Mouse (Mus musculus): ENCODE data around the gene Noxo1. TPM values are rescaled to one million over a fixed set of nuclear protein-coding genes. Genes with fewer than 3 reads are reported as not detected.
A peak's percentile ranks its signal among the peaks of the same experiment; 100 is the strongest.

Noxo1 gene
- polyA plus RNA-seq, 1 experiment from 2014 or later, result 0.97 TPM

GRCm38 (mm10) chr17:24689251-24690081, 6.6 kb upstream of the Noxo1 start, which contains the start of gene Syngr3:
TSS of gene Syngr3 (minus strand) at chr17:24689955.
- no peaks in the 10 kb centered on the region for H3K9me3 ChIP-seq (ENCODE audit: control insufficient read depth, low read length)
- WGBS, result 1% methylated on average over 53 of the region's 55 CpGs
- H3K36me3 ChIP-seq (ENCODE audit: control insufficient read depth, insufficient read depth, low read length), result no peaks in the 10 kb centered on the region
- peak within 1 kb of the TSS; percentile 64 for H3K4me3 ChIP-seq (ENCODE audit: low read depth, low read length)
- peak within 1 kb of the TSS; percentile 92 for H3K4me2 ChIP-seq
- DNase-seq (ENCODE audit: low spot score, missing footprints) (peak; percentile 96), ATAC-seq (ENCODE audit: low FRiP score) (peak; percentile 64)
- peaks cover 42% of the 10 kb centered on the region for H3K27me3 ChIP-seq (ENCODE audit: control insufficient read depth, insufficient read depth, low read length)
- no peak within 1 kb of the TSS for H3K27ac ChIP-seq (ENCODE audit: low read depth, low read length)
- peak within 1 kb of the TSS; percentile 73 for H3K9ac ChIP-seq (ENCODE audit: low read length)
- peaks cover 6% of the 10 kb centered on the region for H3K4me1 ChIP-seq (ENCODE audit: control insufficient read depth, insufficient read depth, low read length)

GRCm38 (mm10) chr17:24692385-24692784, 3.6 kb upstream of the Noxo1 start:
- no peaks in the 10 kb centered on the region for H3K36me3 ChIP-seq (ENCODE audit: control insufficient read depth, insufficient read depth, low read length)
- H3K27me3 ChIP-seq (ENCODE audit: control insufficient read depth, insufficient read depth, low read length), result peaks cover 36% of the 10 kb centered on the region
- no peak overlapping the region for H3K4me3 ChIP-seq (ENCODE audit: low read depth, low read length)
- H3K9me3 ChIP-seq (ENCODE audit: control insufficient read depth, low read length), result no peaks in the 10 kb centered on the region
- H3K4me1 ChIP-seq (ENCODE audit: control insufficient read depth, insufficient read depth, low read length), result peaks cover 14% of the 10 kb centered on the region
- DNase-seq (ENCODE audit: low spot score, missing footprints) (no peak), ATAC-seq (ENCODE audit: low FRiP score) (no peak)
- WGBS, result 92% methylated on average over 5 of the region's 5 CpGs
- no peak overlapping the region for H3K27ac ChIP-seq (ENCODE audit: low read depth, low read length)
- H3K9ac ChIP-seq (ENCODE audit: low read length), result no peak overlapping the region
- H3K4me2 ChIP-seq, result no peak overlapping the region

GRCm38 (mm10) chr17:24695326-24696010, 566 bp upstream of the Noxo1 start:
- Histone ChIP-seq H3K27ac (ENCODE audit: low read depth, low read length) (peak overlapping the region; percentile 59), H3K9ac (ENCODE audit: low read length) (peak overlapping the region; percentile 91), H3K4me1 (ENCODE audit: control insufficient read depth, insufficient read depth, low read length) (peaks cover 10% of the 10 kb centered on the region), H3K4me3 (ENCODE audit: low read depth, low read length) (peak overlapping the region; percentile 89), H3K4me2 (peak overlapping the region; percentile 83), H3K27me3 (ENCODE audit: control insufficient read depth, insufficient read depth, low read length) (peaks cover 7% of the 10 kb centered on the region), H3K9me3 (ENCODE audit: control insufficient read depth, low read length) (no peaks in the 10 kb centered on the region), H3K36me3 (ENCODE audit: control insufficient read depth, insufficient read depth, low read length) (peaks cover under 1% of the 10 kb centered on the region; the same call in 1 of the 2 replicates)
- DNase-seq (ENCODE audit: low spot score, missing footprints) (no peak), ATAC-seq (ENCODE audit: low FRiP score) (no peak; the same call in 1 of the 2 replicates)
- 8% methylated on average over 48 of the region's 51 CpGs for WGBS

- ATAC-seq (ENCODE audit: low FRiP score) (no peak), DNase-seq (ENCODE audit: low spot score, missing footprints) (no peak)
- Histone ChIP-seq H3K9me3 (ENCODE audit: control insufficient read depth, low read length) (no peaks in the 10 kb centered on the region), H3K4me1 (ENCODE audit: control insufficient read depth, insufficient read depth, low read length) (peaks cover 10% of the 10 kb centered on the region), H3K4me2 (no peak overlapping the region), H3K27ac (ENCODE audit: low read depth, low read length) (no peak overlapping the region), H3K27me3 (ENCODE audit: control insufficient read depth, insufficient read depth, low read length) (no peaks in the 10 kb centered on the region), H3K36me3 (ENCODE audit: control insufficient read depth, insufficient read depth, low read length) (peaks cover 15% of the 10 kb centered on the region), H3K9ac (ENCODE audit: low read length) (no peak overlapping the region), H3K4me3 (ENCODE audit: low read depth, low read length) (no peak overlapping the region)
- 22% methylated on average over 5 of the region's 5 CpGs for WGBS
These were observed 2.0 kb downstream of the Noxo1 start for GRCm38 (mm10) chr17:24697985-24698384.

- Histone ChIP-seq H3K4me2 (no peak overlapping the region), H3K4me1 (ENCODE audit: control insufficient read depth, insufficient read depth, low read length) (peaks cover 10% of the 10 kb centered on the region), H3K4me3 (ENCODE audit: low read depth, low read length) (no peak overlapping the region), H3K9ac (ENCODE audit: low read length) (no peak overlapping the region), H3K9me3 (ENCODE audit: control insufficient read depth, low read length) (no peaks in the 10 kb centered on the region), H3K36me3 (ENCODE audit: control insufficient read depth, insufficient read depth, low read length) (peaks cover 16% of the 10 kb centered on the region), H3K27ac (ENCODE audit: low read depth, low read length) (no peak overlapping the region), H3K27me3 (ENCODE audit: control insufficient read depth, insufficient read depth, low read length) (no peaks in the 10 kb centered on the region)
- DNase-seq (ENCODE audit: low spot score, missing footprints) (no peak), ATAC-seq (ENCODE audit: low FRiP score) (no peak)
- 72% methylated on average over 9 of the region's 9 CpGs for WGBS
These were observed 2.7 kb downstream of the Noxo1 start for GRCm38 (mm10) chr17:24698715-24699114.

GRCm38 (mm10) chr17:24699473-24699872, 3.4 kb downstream of the Noxo1 start:
- H3K9ac ChIP-seq (ENCODE audit: low read length), result no peak overlapping the region
- H3K36me3 ChIP-seq (ENCODE audit: control insufficient read depth, insufficient read depth, low read length), result peaks cover 24% of the 10 kb centered on the region
- no peaks in the 10 kb centered on the region for H3K9me3 ChIP-seq (ENCODE audit: control insufficient read depth, low read length)
- DNase-seq (ENCODE audit: low spot score, missing footprints) (no peak), ATAC-seq (ENCODE audit: low FRiP score) (no peak)
- peaks cover 8% of the 10 kb centered on the region; the same call in 1 of the 2 replicates for H3K4me1 ChIP-seq (ENCODE audit: control insufficient read depth, insufficient read depth, low read length)
- H3K27me3 ChIP-seq (ENCODE audit: control insufficient read depth, insufficient read depth, low read length), result no peaks in the 10 kb centered on the region
- no peak overlapping the region for H3K4me2 ChIP-seq
- WGBS, result 83% methylated on average over 2 of the region's 2 CpGs
- no peak overlapping the region for H3K4me3 ChIP-seq (ENCODE audit: low read depth, low read length)
- H3K27ac ChIP-seq (ENCODE audit: low read depth, low read length), result no peak overlapping the region

- Histone ChIP-seq H3K9me3 (ENCODE audit: control insufficient read depth, low read length) (no peaks in the 10 kb centered on the region), H3K4me3 (ENCODE audit: low read depth, low read length) (no peak overlapping the region)
- no peak for ATAC-seq (ENCODE audit: low FRiP score)
These were observed 5.2 kb downstream of the Noxo1 start for GRCm38 (mm10) chr17:24701251-24701650.

GRCm38 (mm10) chr17:24705821-24706220, 9.8 kb downstream of the Noxo1 start:
- ATAC-seq (ENCODE audit: low FRiP score) (no peak), DNase-seq (ENCODE audit: low spot score, missing footprints) (no peak)
- Histone ChIP-seq H3K4me2 (no peak overlapping the region), H3K4me3 (ENCODE audit: low read depth, low read length) (no peak overlapping the region), H3K9me3 (ENCODE audit: control insufficient read depth, low read length) (no peaks in the 10 kb centered on the region), H3K9ac (ENCODE audit: low read length) (no peak overlapping the region), H3K27ac (ENCODE audit: low read depth, low read length) (no peak overlapping the region), H3K27me3 (ENCODE audit: control insufficient read depth, insufficient read depth, low read length) (no peaks in the 10 kb centered on the region), H3K4me1 (ENCODE audit: control insufficient read depth, insufficient read depth, low read length) (peaks cover 6% of the 10 kb centered on the region; the same call in 1 of the 2 replicates), H3K36me3 (ENCODE audit: control insufficient read depth, insufficient read depth, low read length) (peaks cover 26% of the 10 kb centered on the region)
- 96% methylated on average over 3 of the region's 3 CpGs for WGBS

More at GRCm38 (mm10) chr17:24701251-24701650, 5.2 kb downstream of the Noxo1 start:
- Histone ChIP-seq H3K4me1 (ENCODE audit: control insufficient read depth, insufficient read depth, low read length) (peaks cover 3% of the 10 kb centered on the region; the same call in 1 of the 2 replicates), H3K27me3 (ENCODE audit: control insufficient read depth, insufficient read depth, low read length) (no peaks in the 10 kb centered on the region), H3K27ac (ENCODE audit: low read depth, low read length) (no peak overlapping the region), H3K9ac (ENCODE audit: low read length) (no peak overlapping the region), H3K4me2 (no peak overlapping the region), H3K36me3 (ENCODE audit: control insufficient read depth, insufficient read depth, low read length) (peaks cover 28% of the 10 kb centered on the region)
- WGBS, result 91% methylated on average over 9 of the region's 9 CpGs
- DNase-seq (ENCODE audit: low spot score, missing footprints), result no peak
